ENCODE assay signal across 8 mouse cellular contexts in the genomic region with DNA sequence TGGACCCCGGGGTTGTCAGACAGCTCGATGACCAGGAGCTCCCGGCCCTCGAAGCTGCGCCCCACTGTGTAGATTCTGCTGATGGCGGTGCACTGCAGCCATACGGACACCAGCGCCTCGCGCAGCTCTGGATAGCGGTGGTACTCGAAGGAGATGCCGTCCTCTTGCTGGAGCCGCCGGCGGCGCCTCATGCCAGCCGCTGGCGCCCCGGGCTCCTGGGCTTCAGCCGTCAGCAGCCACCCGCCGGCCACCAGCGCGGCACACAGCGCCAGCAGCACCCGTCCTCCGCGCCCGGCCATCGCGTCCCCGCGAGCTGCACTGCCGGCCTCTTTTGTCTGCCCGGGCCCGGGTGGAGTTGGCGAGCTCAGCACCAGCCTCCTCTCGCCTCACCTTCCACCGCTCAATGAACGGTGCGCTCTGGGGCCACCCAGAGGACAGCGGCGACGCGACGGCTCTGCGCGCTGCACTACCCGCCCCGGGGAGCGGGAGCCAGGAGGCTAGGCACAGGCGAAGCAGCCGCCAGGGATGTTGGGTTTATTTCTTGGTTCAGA. TPM values are rescaled to one million over a fixed set of nuclear protein-coding genes. Genes with fewer than 3 reads are reported as not detected.
DNase-seq lines count a peak whose midpoint lies in the region; ATAC-seq and TF ChIP-seq lines count a peak whose summit lies in the region.

A gene (minus strand): TSS at position 404 of the 551 bp plus-strand sequence.

- H3K9me3 ChIP-seq in hindbrain, embryonic 15.5 days, result no peaks in the 10 kb centered on the region
- H3K9me3 ChIP-seq in lung, postnatal 0 days (ENCODE audit: low read length), result no peaks in the 10 kb centered on the region

- no peak for TF ChIP-seq EP300 in lung, postnatal 0 days (IDR thresholded peaks at IDR 0.05)

- H3K4me3 ChIP-seq in hindbrain, embryonic 15.5 days, result peak within 1 kb of the TSS; percentile 70
- peak within 1 kb of the TSS; percentile 36 for H3K4me3 ChIP-seq in lung, postnatal 0 days (ENCODE audit: low read depth, low read length)

- peak; percentile 81 for ATAC-seq in activated CD4-positive, CD25-positive, alpha-beta regulatory T cell, adult 4 months
- ATAC-seq in common myeloid progenitor, adult 5-6 weeks (replicated peaks; ENCODE audit: low read depth, poor library complexity, severe bottlenecking), result peak; percentile 98
- ATAC-seq in hindbrain, embryonic 15.5 days (ENCODE audit: low FRiP score, low read depth), result peak; percentile 97
- ATAC-seq in lung, postnatal 0 days, result peak; percentile 94

- peak; percentile 63 for TF ChIP-seq CTCF in lung, postnatal 0 days (IDR thresholded peaks at IDR 0.05)

- peak within 1 kb of the TSS; percentile 99 for H3K27ac ChIP-seq in hindbrain, embryonic 15.5 days (replicated peaks)
- no peak within 1 kb of the TSS for H3K27ac ChIP-seq in lung, postnatal 0 days (ENCODE audit: low read length)

- DNase-seq in gastrocnemius, adult 8-10 months (ENCODE audit: low spot score in 2 of 2), result peak; percentile 54 to 72
- peak; percentile 75 to 87 for DNase-seq in layer of hippocampus, postnatal 25 days (ENCODE audit: extremely low spot score in 1 of 2, low spot score in 1 of 2)
- DNase-seq in lung, postnatal 0 days (ENCODE audit: low spot score), result peak; percentile 64
- DNase-seq in retina, embryonic 14.5 days (ENCODE audit: low spot score), result peak; percentile 90
- DNase-seq in urinary bladder, postnatal 10 days (ENCODE audit: low spot score), result peak; percentile 17

- peak within 1 kb of the TSS; percentile 99 for H3K9ac ChIP-seq in hindbrain, embryonic 15.5 days
- H3K9ac ChIP-seq in lung, postnatal 0 days (replicated peaks; ENCODE audit: low read depth), result no peak within 1 kb of the TSS

- H3K4me2 ChIP-seq in hindbrain, embryonic 15.5 days, result peak within 1 kb of the TSS; percentile 64
- H3K4me2 ChIP-seq in lung, postnatal 0 days (replicated peaks; ENCODE audit: low read depth, low read length), result peak within 1 kb of the TSS; percentile 67

- no peaks in the 10 kb centered on the region for H3K36me3 ChIP-seq in hindbrain, embryonic 15.5 days
- H3K36me3 ChIP-seq in lung, postnatal 0 days (ENCODE audit: insufficient read depth, low read length), result no peaks in the 10 kb centered on the region

- H3K27me3 ChIP-seq in hindbrain, embryonic 15.5 days, result no peaks in the 10 kb centered on the region
- H3K27me3 ChIP-seq in lung, postnatal 0 days (replicated peaks; ENCODE audit: insufficient read depth, low read length), result no peaks in the 10 kb centered on the region

- WGBS in hindbrain, embryonic 15.5 days, result under 1% methylated on average over 52 of the region's 54 CpGs
- under 1% methylated on average over 51 of the region's 54 CpGs for WGBS in lung, postnatal 0 days

- H3K4me1 ChIP-seq in hindbrain, embryonic 15.5 days (replicated peaks), result peaks cover 27% of the 10 kb centered on the region
- H3K4me1 ChIP-seq in lung, postnatal 0 days (ENCODE audit: insufficient read depth, low read depth, low read length), result 0 out of 2 replicates have a peak, but pooled peaks cover 5% of the 10 kb centered on the region

RNA-seq across cellular contexts. Expression of the gene that starts here (rescaled TPM):
- 1 to 10 TPM; 3.1 to 3.5 TPM for polyA plus RNA-seq in activated CD4-positive, CD25-positive, alpha-beta regulatory T cell, adult 4 months (2017; shearing (Covaris generic))
- not detected in 2 replicates for total RNA-seq in common myeloid progenitor, adult 5-6 weeks (2017)
- 100 to 1,000 TPM; 236 to 331 (median 287) TPM for total RNA-seq in gastrocnemius, adult 8-10 months (2022)
- polyA plus RNA-seq in hindbrain, embryonic 15.5 days (2015; fragmentation: Nextera tagmentation; extraction: Ambion mirVana), result 709 and 723 TPM in 2 replicates
- 1,000 to 10,000 TPM; 3,120 to 3,267 TPM for total RNA-seq in layer of hippocampus, postnatal 25 days (2021)
- polyA plus RNA-seq in lung, postnatal 0 days (2015; fragmentation: Nextera tagmentation; extraction: Ambion mirVana), result 35.3 and 47.3 TPM in 2 replicates

Comparison
In these comparisons a context has a peak if more than half of its experiments do, and no peak if none do; other contexts are left out.
1. RNA of the gene that starts here (total RNA-seq): 3,120 to 3,267 TPM in layer of hippocampus, postnatal 25 days and 236 to 331 TPM in gastrocnemius, adult 8-10 months; not detected in common myeloid progenitor, adult 5-6 weeks; every median in the first group is over 100 times any median in the second.
2. RNA of the gene that starts here (total RNA-seq): 3,120 to 3,267 TPM in layer of hippocampus, postnatal 25 days; 236 to 331 TPM in gastrocnemius, adult 8-10 months; every median in the first group is over 4 times any median in the second.
3. RNA of the gene that starts here (polyA plus RNA-seq): 709 to 723 TPM in hindbrain, embryonic 15.5 days; 35.3 to 47.3 TPM in lung, postnatal 0 days and 3.1 to 3.5 TPM in activated CD4-positive, CD25-positive, alpha-beta regulatory T cell, adult 4 months; every median in the first group is over 10 times any median in the second.
4. Peak in ATAC-seq in common myeloid progenitor, adult 5-6 weeks; RNA of the gene not detected or under 1 TPM.
5. DNase-seq: peak in every context shown above with its lines; median percentile 90 in retina, embryonic 14.5 days; 81 in layer of hippocampus, postnatal 25 days; 64 in lung, postnatal 0 days; 63 in gastrocnemius, adult 8-10 months; 17 in urinary bladder, postnatal 10 days.
6. Peak in every context shown above with its lines, with median percentiles within 50 percentile points of each other: ATAC-seq.